Mouse (Mus musculus): ENCODE measurements around the gene Gm21173.
"Not testable (repeated sequence)": the region's sequence is repeated elsewhere in the genome, so short reads cannot be mapped to it uniquely, and the experiment has no call there.

Gene Gm21173

DNA sequence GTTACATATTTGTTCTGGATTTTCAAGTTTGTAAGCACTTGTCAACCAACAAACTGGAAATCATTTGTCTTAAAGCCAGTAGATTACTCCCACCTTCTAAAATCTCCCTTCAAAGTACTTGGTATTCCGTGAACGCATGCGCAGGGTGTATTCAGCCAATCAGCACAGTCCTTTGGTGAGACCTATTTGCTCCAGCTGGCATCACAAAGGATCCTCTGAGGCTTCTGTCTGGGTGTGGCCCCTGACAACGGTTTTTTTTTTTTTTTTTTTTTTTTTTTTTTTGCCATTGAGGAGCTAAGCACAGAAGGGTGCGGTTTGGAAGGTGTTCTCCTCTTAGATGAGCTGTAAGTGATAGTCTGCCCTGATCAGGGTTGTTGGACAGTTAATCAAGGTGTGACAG lies at the start of gene Gm21173:
Gm21173 (plus strand) TSS at position 301 of the 400 bp plus-strand sequence.
- DNase-seq (ENCODE audit: low read depth, low spot score) = not testable (repeated sequence)

Measured in WW6 (cell line).